Mouse (Mus musculus) intestine, embryonic 14.5 days (tissue): Measurements from ENCODE around the gene Golga7b. TPM values are rescaled to one million over a fixed set of nuclear protein-coding genes. Genes with fewer than 3 reads are reported as not detected.

ENCODE experiments used
- ATAC-seq: fragments of 200-750 bp; cut with Nextera tagmentation; replicated peaks from 2 replicates; pipeline ENCODE4 v1.8.0; 2017; ENCODE audit warnings: low read depth, moderate number of reproducible peaks, moderate TSS enrichment, moderate library complexity; ENCODE audit not compliant: low FRiP score, low TSS enrichment
- DNase-seq: peaks from one replicate; pipeline ENCODE4 v3.0.0-alpha.2; 2018; ENCODE audit warnings: low spot score
- H3K27ac ChIP-seq: fragments of 300-500 bp; sonication (generic); 2 replicates; pipeline ENCODE4 v1.5.1; 2014; ENCODE audit warnings: low read depth, mild to moderate bottlenecking, control low read depth
- H3K27me3 ChIP-seq: fragments of 300-500 bp; sonication (generic); replicated peaks from 2 replicates; pipeline ENCODE4 v1.6.1; 2014; ENCODE audit warnings: low read length, control low read depth; ENCODE audit not compliant: control insufficient read depth, insufficient read depth
- H3K36me3 ChIP-seq: fragments of 300-500 bp; sonication (generic); 2 replicates; pipeline ENCODE4 v1.6.1; 2014; ENCODE audit warnings: low read length, control low read depth; ENCODE audit not compliant: control insufficient read depth, insufficient read depth
- H3K4me1 ChIP-seq: fragments of 300-500 bp; sonication (generic); replicated peaks from 2 replicates; pipeline ENCODE4 v1.6.1; 2014; ENCODE audit warnings: low read length, control low read depth, mixed read lengths; ENCODE audit not compliant: control insufficient read depth, insufficient read depth
- H3K4me2 ChIP-seq: fragments of 300-500 bp; sonication (generic); 2 replicates; pipeline ENCODE4 v1.6.1; 2014; ENCODE audit warnings: low read length
- H3K4me3 ChIP-seq: fragments of 300-500 bp; sonication (generic); 2 replicates; pipeline ENCODE4 v1.5.1; 2014; ENCODE audit warnings: low read depth, low read length, control low read depth, mixed read lengths
- H3K9ac ChIP-seq: fragments of 300-500 bp; sonication (generic); 2 replicates; pipeline ENCODE4 v1.6.1; 2014; ENCODE audit warnings: mild to moderate bottlenecking, low read length
- H3K9me3 ChIP-seq: fragments of 300-500 bp; sonication (generic); 2 replicates; pipeline ENCODE4 v1.6.1; 2016; ENCODE audit warnings: low read length, control low read depth; ENCODE audit not compliant: control insufficient read depth
- WGBS: fragments of 180-500 bp; shearing (Covaris S2); extraction: QIAGEN DNeasy Blood & Tissue Kit; methylation state at CpG from one replicate; pipeline ENCODE4 v1.1.7; 2014; 5-methylcytosine and 5-hydroxymethylcytosine counted together
- polyA plus RNA-seq: library from polyadenylated mRNA; unstranded; fragments of >200 nt; fragmentation: Nextera tagmentation; extraction: Ambion mirVana; gene quantifications from 2 replicates; pipeline ENCODE4 v1.2.1, GENCODE M21; 2014

Golga7b gene
- polyA plus RNA-seq, 1 experiment from 2014 or later: 1.2 TPM

DNA sequence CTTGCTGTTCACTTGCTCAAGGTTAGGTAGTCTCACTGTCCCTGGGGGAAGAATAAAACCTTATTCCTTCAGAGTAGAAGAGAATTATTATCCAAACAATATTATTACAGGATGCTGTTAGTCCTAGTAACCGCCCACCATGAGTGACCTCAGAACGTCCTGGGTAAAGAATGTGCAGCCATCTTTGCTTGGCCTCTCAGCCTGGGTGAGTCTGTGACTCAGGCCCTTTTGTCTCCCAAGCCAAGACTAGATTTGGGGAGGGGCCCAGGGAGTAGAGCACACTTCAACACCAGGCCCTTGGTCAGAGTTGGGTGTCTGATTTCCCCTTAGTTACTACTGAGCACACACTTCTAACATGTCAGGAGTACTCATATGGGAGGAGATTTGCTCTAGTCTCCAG, 32.8 kb upstream of the Golga7b start:
- H3K4me2 ChIP-seq: no peak overlapping the region
- WGBS: 66% methylated on average over 2 of the region's 2 CpGs
- H3K27ac ChIP-seq: no peak overlapping the region; the same call in 1 of the 2 replicates
- H3K9me3 ChIP-seq: no peaks in the 10 kb centered on the region
- no peak overlapping the region for H3K9ac ChIP-seq
- no peaks in the 10 kb centered on the region for H3K36me3 ChIP-seq
- ATAC-seq (no peak), DNase-seq (no peak)
- H3K27me3 ChIP-seq: no peaks in the 10 kb centered on the region
- no peaks in the 10 kb centered on the region for H3K4me1 ChIP-seq
- H3K4me3 ChIP-seq: no peak overlapping the region

GRCm38 (mm10) chr19:42216699-42217373, 30.5 kb upstream of the Golga7b start:
- H3K4me3 ChIP-seq: no peak overlapping the region
- no peaks in the 10 kb centered on the region for H3K36me3 ChIP-seq
- no peaks in the 10 kb centered on the region for H3K4me1 ChIP-seq
- 71% methylated on average over 7 of the region's 7 CpGs for WGBS
- no peak overlapping the region for H3K27ac ChIP-seq
- H3K9me3 ChIP-seq: no peaks in the 10 kb centered on the region
- H3K4me2 ChIP-seq: no peak overlapping the region
- DNase-seq (peak; percentile 49), ATAC-seq (no peak)
- H3K9ac ChIP-seq: no peak overlapping the region
- H3K27me3 ChIP-seq: no peaks in the 10 kb centered on the region

DNA sequence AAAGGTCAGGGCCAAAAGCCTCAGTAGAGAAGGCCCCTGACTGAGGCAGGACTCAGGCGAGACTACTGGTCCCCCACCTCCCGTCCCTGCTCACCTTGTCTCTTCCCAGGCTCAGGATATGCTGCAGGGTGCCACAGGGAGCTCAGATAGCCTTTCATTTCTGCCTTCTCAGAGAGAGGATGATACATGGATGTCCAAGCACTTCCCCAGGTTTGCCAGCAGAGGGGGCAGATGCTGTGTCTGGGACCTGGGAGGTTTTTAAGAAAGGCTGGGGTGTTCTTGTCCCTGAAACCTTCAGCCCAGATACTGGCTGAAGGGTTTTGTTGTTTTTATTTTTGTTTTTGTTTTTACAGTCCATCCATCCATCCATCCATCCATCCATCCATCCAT, 30.0 kb upstream of the Golga7b start:
- H3K4me1 ChIP-seq: no peaks in the 10 kb centered on the region
- H3K27ac ChIP-seq: no peak overlapping the region
- no peak overlapping the region for H3K4me2 ChIP-seq
- no peak overlapping the region for H3K4me3 ChIP-seq
- no peaks in the 10 kb centered on the region for H3K9me3 ChIP-seq
- 13% methylated on average over 2 of the region's 2 CpGs for WGBS
- ATAC-seq (no peak), DNase-seq (no peak)
- no peaks in the 10 kb centered on the region for H3K27me3 ChIP-seq
- H3K9ac ChIP-seq: no peak overlapping the region
- no peaks in the 10 kb centered on the region for H3K36me3 ChIP-seq

GRCm38 (mm10) chr19:42226451-42226850, 20.9 kb upstream of the Golga7b start:
- no peak for ATAC-seq
- H3K9me3 ChIP-seq: no peaks in the 10 kb centered on the region
- no peaks in the 10 kb centered on the region for H3K27me3 ChIP-seq
- H3K27ac ChIP-seq: no peak overlapping the region
- H3K9ac ChIP-seq: no peak overlapping the region
- no peaks in the 10 kb centered on the region for H3K36me3 ChIP-seq
- no peak for DNase-seq
- WGBS: 78% methylated on average over 10 of the region's 10 CpGs
- H3K4me3 ChIP-seq: no peak overlapping the region
- H3K4me1 ChIP-seq: no peaks in the 10 kb centered on the region
- no peak overlapping the region for H3K4me2 ChIP-seq

- no peak overlapping the region for H3K4me2 ChIP-seq
- H3K36me3 ChIP-seq: no peaks in the 10 kb centered on the region
- H3K4me3 ChIP-seq: no peak overlapping the region
- H3K9me3 ChIP-seq: no peaks in the 10 kb centered on the region
- H3K27ac ChIP-seq: no peak overlapping the region
- no peaks in the 10 kb centered on the region for H3K27me3 ChIP-seq
- ATAC-seq (no peak), DNase-seq (no peak)
- no peak overlapping the region for H3K9ac ChIP-seq
- no peaks in the 10 kb centered on the region for H3K4me1 ChIP-seq
- WGBS: 74% methylated on average over 17 of the region's 17 CpGs
Observed at GRCm38 (mm10) chr19:42229499-42230287, 17.7 kb upstream of the Golga7b start.

DNA sequence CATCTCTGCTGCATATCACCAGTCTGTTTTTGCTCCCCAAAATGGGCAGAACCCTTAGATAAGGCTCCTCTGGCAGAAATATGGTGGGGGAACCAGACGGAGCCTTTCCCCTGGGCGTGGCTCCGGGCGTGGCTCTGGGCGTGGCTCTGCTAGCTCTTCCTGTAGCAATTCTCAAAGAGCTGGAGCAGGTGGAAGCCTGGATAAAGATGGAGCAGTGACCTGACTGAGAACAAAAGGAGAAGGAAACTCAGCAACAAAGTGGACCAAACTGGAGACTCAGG, 17.1 kb upstream of the Golga7b start:
- no peak for DNase-seq
- no peaks in the 10 kb centered on the region for H3K36me3 ChIP-seq
- no peak for ATAC-seq
- H3K9ac ChIP-seq: no peak overlapping the region
- 68% methylated on average over 5 of the region's 5 CpGs for WGBS
- no peaks in the 10 kb centered on the region for H3K4me1 ChIP-seq
- H3K4me2 ChIP-seq: no peak overlapping the region
- H3K9me3 ChIP-seq: no peaks in the 10 kb centered on the region
- H3K27me3 ChIP-seq: no peaks in the 10 kb centered on the region
- no peak overlapping the region for H3K4me3 ChIP-seq
- no peak overlapping the region for H3K27ac ChIP-seq

GRCm38 (mm10) chr19:42230986-42231385, 16.4 kb upstream of the Golga7b start:
- Histone ChIP-seq H3K27ac (no peak overlapping the region), H3K27me3 (no peaks in the 10 kb centered on the region), H3K4me3 (no peak overlapping the region), H3K4me2 (no peak overlapping the region), H3K9me3 (no peaks in the 10 kb centered on the region), H3K4me1 (no peaks in the 10 kb centered on the region), H3K9ac (no peak overlapping the region), H3K36me3 (no peaks in the 10 kb centered on the region)
- no peak for DNase-seq
- WGBS: 86% methylated on average over 13 of the region's 13 CpGs
- ATAC-seq: no peak

DNA sequence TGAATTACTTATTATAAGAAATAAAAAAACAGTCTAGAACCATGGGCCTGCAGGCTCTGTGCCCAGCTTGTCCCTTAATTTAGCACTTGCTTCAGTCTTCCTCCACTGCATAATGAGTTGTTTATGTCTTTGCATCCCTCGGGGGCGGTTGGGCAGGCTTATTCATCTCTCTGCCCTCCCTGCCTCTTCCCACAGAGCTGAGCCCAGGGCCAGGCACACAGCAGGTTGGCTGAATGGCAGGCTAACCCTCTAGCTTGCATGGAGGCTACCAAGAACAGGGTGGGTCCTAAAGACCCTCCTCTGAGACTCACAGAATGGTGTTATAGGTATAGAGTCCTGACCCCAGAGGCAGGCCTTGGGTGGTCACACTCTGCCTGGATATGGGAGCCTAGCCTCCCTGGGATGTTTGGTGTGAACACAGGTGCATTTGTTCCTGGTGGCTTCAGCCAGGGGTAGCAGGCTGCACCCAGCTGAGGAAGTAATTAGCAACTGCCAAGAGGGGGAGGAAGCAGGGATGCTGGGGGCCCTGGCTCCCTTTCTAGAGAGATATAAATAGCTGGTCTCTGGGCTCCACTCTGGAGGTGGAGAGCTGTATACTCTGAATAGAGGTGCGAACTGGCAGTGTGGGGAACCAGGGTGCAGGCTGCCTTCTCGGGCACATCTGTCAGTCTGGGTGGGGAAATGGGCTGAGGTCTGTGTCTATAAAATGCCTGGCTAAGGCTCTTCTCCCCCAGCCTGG, 9.6 kb upstream of the Golga7b start:
- no peak overlapping the region for H3K9ac ChIP-seq
- H3K4me2 ChIP-seq: no peak overlapping the region
- 34% methylated on average over 4 of the region's 4 CpGs for WGBS
- ATAC-seq (no peak), DNase-seq (no peak)
- no peak overlapping the region for H3K4me3 ChIP-seq
- no peaks in the 10 kb centered on the region for H3K4me1 ChIP-seq
- no peaks in the 10 kb centered on the region for H3K27me3 ChIP-seq
- H3K36me3 ChIP-seq: no peaks in the 10 kb centered on the region
- no peak overlapping the region for H3K27ac ChIP-seq
- no peaks in the 10 kb centered on the region for H3K9me3 ChIP-seq
